Mouse (Mus musculus) R1 (cell line): ENCODE measurements around the gene Mrpl1.
A peak's percentile ranks its signal among the peaks of the same experiment; 100 is the strongest.

Source experiments
- DNase-seq: peaks from one replicate; pipeline ENCODE4 v3.0.0-alpha.2; 2018; ENCODE audit warnings: low read depth, low spot score

The Mrpl1 gene

GRCm38 (mm10) chr5:96206897-96207296, 2.4 kb upstream of the Mrpl1 start:
- no peak for DNase-seq

DNA sequence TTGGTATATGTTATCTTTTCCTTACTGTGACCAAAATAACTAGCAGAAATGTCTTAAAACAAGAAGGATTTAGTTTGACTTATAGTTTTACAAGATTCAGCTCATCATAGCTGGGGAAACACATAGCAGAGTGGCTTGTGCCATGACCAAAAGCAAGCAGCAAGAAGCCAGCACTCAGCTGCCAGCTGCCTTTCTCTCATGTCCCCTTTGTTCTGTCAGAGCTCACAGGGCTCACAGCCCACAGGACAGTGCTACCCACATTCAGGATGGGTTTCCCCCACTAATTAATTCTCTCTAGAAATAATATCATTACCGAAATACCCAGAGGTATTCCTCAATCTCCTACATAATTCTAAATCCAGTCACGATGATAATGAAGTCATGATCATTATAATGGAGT, 1.8 kb upstream of the Mrpl1 start:
- no peak for DNase-seq

GRCm38 (mm10) chr5:96208543-96208942, 750 bp upstream of the Mrpl1 start:
- DNase-seq: no peak

DNA sequence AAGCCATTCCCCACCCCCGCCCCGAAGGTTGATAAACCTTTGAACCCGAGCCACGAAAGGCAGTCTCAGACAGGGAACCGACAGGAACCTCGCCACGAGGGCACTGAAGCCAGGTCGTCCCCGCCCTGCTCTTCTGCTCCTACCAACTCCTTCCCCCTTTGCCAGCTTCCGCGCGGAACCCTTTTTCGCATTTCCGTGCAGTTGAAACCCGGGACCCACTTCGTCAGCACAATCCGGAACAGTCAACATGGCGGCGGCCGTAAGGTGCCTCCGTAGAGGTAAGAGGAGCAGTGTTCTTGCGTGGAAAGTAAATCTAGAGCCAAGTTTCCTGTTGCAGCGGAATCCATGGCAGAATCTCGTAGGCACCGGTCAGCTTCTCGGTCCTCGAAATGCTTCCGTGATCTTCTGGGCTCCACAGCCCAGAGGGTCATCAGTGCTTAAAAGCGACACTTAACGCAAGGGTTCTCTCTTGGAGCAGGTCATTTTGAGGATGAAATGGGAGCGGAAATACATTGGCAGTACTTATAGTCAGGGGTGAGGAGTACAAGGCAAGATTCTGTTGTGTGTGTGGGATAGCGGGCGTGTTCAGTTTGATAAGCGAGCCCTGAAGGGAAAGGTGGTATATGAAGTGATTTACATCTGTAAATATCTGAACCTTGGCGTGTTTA, 757 bp downstream of the Mrpl1 start:
- peak; percentile 95 for DNase-seq

GRCm38 (mm10) chr5:96218648-96219047, 9.4 kb downstream of the Mrpl1 start:
- DNase-seq: no peak

- no peak for DNase-seq
Observed at GRCm38 (mm10) chr5:96219512-96219911, 10.2 kb downstream of the Mrpl1 start.

DNA sequence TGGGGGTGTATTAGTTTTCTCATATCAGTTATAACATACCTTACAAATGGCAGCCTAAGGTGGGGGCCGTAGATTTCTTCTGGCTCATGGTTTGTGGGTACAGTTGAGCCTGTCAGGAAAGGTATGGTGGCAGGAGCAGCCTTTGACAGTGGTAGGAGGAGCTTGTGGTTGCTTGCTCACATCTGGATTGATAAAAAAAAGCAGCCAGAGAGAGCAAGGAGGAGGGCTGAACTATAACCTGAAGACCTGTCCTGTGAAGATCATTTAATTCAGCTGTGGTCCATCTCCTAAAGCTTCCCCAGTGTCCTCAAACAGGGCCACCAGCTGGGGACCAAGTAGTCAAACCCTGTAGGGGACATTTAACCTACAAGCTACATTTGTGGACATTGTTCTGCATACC, 12.0 kb downstream of the Mrpl1 start:
- DNase-seq: no peak

DNA sequence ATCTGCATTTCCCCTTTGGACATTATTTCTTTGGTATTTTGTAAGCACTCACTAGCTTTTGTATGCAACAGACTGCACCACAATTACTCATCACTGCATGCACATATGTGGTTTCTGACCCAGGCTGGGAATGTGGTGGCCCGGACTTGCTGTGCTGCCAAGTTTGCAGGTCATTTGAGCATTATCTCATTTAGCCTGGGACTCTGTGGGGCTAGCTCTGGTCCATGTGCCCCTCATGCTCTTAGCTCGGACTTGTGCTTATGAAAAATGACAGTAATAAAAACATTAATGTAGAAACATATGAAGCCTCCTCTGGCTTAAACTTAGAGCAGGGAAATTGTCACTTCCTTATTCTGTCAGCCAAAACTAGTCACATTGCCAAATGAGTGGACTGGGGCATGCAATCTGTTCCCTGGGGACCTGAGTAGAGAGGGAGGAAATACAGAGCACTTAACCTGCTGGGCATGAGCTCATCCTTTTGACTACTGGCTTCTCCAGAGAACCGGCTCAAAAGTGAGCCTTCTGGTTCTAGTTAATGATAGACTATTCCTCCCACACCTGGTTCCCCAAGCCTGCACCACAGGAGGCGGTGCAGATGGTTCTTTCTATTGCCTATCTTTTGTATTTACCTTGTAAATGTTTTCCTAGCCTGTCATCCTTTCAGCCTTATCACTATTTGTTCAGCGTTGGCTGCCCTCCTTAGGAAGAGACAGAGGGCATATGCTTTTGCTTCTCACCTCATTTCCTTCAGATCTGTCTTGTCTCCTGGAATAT, 12.7 kb downstream of the Mrpl1 start:
- peak; percentile 13 for DNase-seq

- DNase-seq: no peak
Observed at GRCm38 (mm10) chr5:96222964-96223363, 13.7 kb downstream of the Mrpl1 start.

DNA sequence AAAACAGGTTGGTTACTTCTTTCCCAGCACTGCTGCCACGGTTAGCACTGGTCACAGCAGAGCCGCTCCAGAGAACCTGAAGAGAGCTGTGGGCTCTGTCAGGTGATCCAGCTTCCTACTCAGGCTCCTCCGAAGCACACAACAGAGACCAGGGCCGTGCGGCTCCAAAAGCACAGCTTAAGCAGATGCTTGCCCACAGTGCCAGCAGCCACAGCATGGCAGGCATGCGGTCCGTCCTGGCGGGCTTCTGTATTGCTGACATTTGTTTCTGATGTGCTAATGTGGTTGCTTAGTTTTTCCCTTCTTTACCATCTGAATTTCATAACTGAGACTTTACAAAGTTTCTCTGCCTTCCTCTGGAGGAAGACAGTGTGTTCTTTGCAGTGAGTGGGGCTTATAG, 17.2 kb downstream of the Mrpl1 start:
- DNase-seq: no peak

DNA sequence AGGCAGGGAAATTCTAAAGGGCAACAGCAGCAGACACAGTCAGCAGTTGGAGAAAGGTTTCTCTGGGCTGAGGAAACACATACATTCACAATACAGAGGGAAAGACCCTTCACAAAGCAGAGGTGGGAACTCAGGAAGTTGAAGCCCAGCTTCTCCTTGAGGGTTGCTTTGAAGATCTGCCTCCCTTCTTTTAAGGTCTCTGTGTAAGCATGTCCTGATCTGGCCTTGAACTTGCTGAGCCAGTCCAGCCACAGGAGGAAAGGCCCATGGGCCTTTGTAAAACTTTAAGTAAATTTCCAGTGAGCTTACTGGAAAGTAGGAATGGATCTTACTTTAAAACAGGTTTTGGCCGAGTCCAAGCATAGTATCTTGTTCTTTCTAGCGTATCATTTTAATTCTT, 19.7 kb downstream of the Mrpl1 start:
- no peak for DNase-seq

GRCm38 (mm10) chr5:96238797-96239196, 29.5 kb downstream of the Mrpl1 start:
- no peak for DNase-seq

- no peak for DNase-seq
Observed at GRCm38 (mm10) chr5:96240856-96241255, 31.6 kb downstream of the Mrpl1 start.

DNA sequence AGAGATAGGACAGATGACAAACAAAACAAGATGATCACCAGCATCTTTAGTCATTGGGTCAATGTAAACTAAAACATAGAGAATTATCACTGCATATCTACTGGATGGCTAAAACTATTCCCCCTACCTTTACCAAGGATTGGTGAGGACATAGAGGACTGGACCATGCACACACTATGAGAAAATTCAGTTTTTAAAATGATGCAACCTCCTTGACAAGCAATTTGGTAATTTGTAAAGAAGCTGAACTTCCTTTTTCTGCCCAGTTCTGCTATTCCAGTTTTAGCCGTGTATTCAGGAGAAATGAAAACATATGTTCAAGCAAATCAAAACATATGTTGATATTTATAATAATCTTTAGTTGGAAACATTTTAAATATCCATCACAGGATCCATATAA, 35.2 kb downstream of the Mrpl1 start:
- DNase-seq: no peak

GRCm38 (mm10) chr5:96253995-96254394, 44.7 kb downstream of the Mrpl1 start:
- DNase-seq: no peak

- DNase-seq: peak; percentile 54
Observed at GRCm38 (mm10) chr5:96255166-96255565, 45.9 kb downstream of the Mrpl1 start.

DNA sequence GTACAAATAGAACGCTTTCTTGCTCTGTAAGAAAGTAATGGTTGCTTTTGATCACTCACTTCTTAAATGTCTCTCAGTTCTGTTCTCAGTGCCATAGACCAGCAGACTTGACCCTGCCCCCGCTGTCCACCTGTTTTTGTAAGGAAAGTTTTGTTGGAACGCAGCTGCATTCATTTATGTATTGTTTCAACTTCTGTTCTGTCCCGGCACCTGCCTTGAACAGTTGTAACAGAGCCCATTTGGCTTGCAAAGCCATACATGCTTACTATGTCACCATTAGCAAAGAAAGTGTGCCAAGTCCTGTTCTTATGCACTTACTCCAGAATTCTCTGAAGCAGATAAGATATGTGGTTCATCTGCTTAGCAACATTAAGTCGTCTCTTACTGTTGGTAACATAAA, 48.9 kb downstream of the Mrpl1 start:
- no peak for DNase-seq

DNA sequence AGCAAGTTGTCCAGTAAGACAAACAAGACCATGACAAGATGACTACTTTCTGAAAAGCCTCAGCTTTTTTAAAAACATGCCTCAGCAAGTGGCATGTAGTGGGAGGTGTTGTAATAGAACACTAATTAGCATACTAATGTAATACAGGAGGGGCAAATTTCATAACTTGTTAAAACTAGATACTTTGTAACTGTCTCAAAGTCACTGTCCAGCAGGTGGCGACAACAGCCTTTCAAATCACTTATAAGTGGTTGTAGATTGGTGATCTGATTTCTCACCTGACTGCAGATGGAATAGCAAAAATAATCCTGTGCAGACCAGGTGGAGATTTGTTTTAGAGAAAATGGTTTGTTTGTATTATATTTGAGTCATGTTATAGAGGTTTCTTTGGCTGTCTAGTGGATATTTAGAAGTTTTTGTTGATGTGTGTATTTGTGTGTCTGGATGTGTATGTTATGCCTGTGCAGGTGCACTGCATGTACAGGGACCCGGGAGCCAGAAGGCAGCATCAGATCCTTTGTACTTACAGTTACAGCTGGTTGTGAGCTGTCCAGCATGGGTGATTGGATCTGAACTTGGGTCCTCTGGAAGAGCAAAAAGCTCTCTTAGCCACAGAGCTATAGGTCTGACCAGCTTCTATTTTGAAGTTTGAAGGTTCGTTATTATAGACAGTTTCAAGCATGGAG, 57.9 kb downstream of the Mrpl1 start:
- peak; percentile 56 for DNase-seq

- DNase-seq: no peak
Observed at GRCm38 (mm10) chr5:96271070-96271469, 61.8 kb downstream of the Mrpl1 start.

DNA sequence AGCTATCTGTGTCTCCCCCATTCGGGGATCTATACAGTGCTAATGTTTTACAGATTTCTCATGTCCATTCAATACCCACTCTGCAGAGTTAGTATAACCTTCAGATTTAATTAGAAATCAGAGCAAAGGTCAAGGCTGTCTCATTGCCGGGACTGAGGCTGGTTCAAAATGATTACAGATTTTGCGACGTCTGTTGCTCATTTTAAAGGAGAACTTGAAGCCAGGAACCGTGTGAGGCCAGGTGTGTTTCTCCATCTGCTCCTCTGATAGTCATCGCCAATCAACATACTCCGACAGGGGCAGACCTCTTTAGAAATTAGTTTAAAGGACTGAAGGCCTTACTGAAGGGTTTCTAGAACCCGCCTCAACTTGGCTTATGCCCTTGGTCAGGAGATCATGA, 96.5 kb downstream of the Mrpl1 start:
- no peak for DNase-seq

GRCm38 (mm10) chr5:96306271-96306670, 97.0 kb downstream of the Mrpl1 start:
- DNase-seq: no peak

GRCm38 (mm10) chr5:96306826-96307225, 97.5 kb downstream of the Mrpl1 start:
- DNase-seq: no peak

- no peak for DNase-seq
Observed at GRCm38 (mm10) chr5:96308086-96308485, 98.8 kb downstream of the Mrpl1 start.
